Mouse (Mus musculus): ENCODE data around the gene Uxs1. TPM values are rescaled to one million over a fixed set of nuclear protein-coding genes. Genes with fewer than 3 reads are reported as not detected.

The Uxs1 gene
- polyA plus RNA-seq (2015; fragmentation: Nextera tagmentation; extraction: Ambion mirVana) = 17.7 and 18.5 TPM in 2 replicates

- ATAC-seq = peak; percentile 98
- Histone ChIP-seq H3K4me1 (ENCODE audit: insufficient read depth, low read depth, low read length) (no peaks in the 10 kb centered on the region; the same call in 1 of the 2 replicates), H3K9ac (replicated peaks; ENCODE audit: low read depth) (peak within 1 kb of the TSS; percentile 76), H3K27me3 (replicated peaks; ENCODE audit: insufficient read depth, low read length) (no peaks in the 10 kb centered on the region), H3K36me3 (ENCODE audit: insufficient read depth, low read length) (no peaks in the 10 kb centered on the region), H3K9me3 (ENCODE audit: low read length) (no peaks in the 10 kb centered on the region), H3K4me2 (replicated peaks; ENCODE audit: low read depth, low read length) (peak within 1 kb of the TSS; percentile 93), H3K27ac (ENCODE audit: low read length) (peak within 1 kb of the TSS; percentile 83), H3K4me3 (ENCODE audit: low read depth, low read length) (peak within 1 kb of the TSS; percentile 86)
- DNase-seq (ENCODE audit: low spot score) = peak; percentile 98
- TF ChIP-seq CTCF (IDR thresholded peaks at IDR 0.05) = no peak
- WGBS = under 1% methylated on average over 41 of the region's 41 CpGs
These were observed at the start of gene Uxs1 for GRCm38 (mm10) chr1:43827763-43828194. Uxs1 (minus strand) TSS chr1:43827800.

- H3K4me3 ChIP-seq (ENCODE audit: low read depth, low read length) = no peak overlapping the region
- no peaks in the 10 kb centered on the region for H3K27me3 ChIP-seq (replicated peaks; ENCODE audit: insufficient read depth, low read length)
- no peaks in the 10 kb centered on the region for H3K36me3 ChIP-seq (ENCODE audit: insufficient read depth, low read length)
- no peak overlapping the region for H3K27ac ChIP-seq (ENCODE audit: low read length)
- DNase-seq (ENCODE audit: low spot score) (no peak), ATAC-seq (no peak)
- TF ChIP-seq EP300 (IDR thresholded peaks at IDR 0.05) (no peak), CTCF (IDR thresholded peaks at IDR 0.05) (no peak)
- no peaks in the 10 kb centered on the region for H3K4me1 ChIP-seq (ENCODE audit: insufficient read depth, low read depth, low read length)
- H3K9me3 ChIP-seq (ENCODE audit: low read length) = no peaks in the 10 kb centered on the region
- WGBS = 76% methylated on average over 6 of the region's 6 CpGs
- H3K4me2 ChIP-seq (replicated peaks; ENCODE audit: low read depth, low read length) = no peak overlapping the region
- no peak overlapping the region for H3K9ac ChIP-seq (replicated peaks; ENCODE audit: low read depth)
These were observed 49.6 kb upstream of the Uxs1 start for GRCm38 (mm10) chr1:43877233-43877632.

GRCm38 (mm10) chr1:43871116-43871515, 43.5 kb upstream of the Uxs1 start:
- H3K36me3 ChIP-seq (ENCODE audit: insufficient read depth, low read length) = no peaks in the 10 kb centered on the region
- H3K27ac ChIP-seq (ENCODE audit: low read length) = no peak overlapping the region
- ATAC-seq (no peak), DNase-seq (ENCODE audit: low spot score) (no peak)
- H3K4me1 ChIP-seq (ENCODE audit: insufficient read depth, low read depth, low read length) = no peaks in the 10 kb centered on the region
- H3K27me3 ChIP-seq (replicated peaks; ENCODE audit: insufficient read depth, low read length) = no peaks in the 10 kb centered on the region
- no peaks in the 10 kb centered on the region for H3K9me3 ChIP-seq (ENCODE audit: low read length)
- no peak overlapping the region for H3K4me2 ChIP-seq (replicated peaks; ENCODE audit: low read depth, low read length)
- H3K9ac ChIP-seq (replicated peaks; ENCODE audit: low read depth) = no peak overlapping the region
- TF ChIP-seq CTCF (IDR thresholded peaks at IDR 0.05) = no peak
- TF ChIP-seq EP300 (IDR thresholded peaks at IDR 0.05) = no peak
- H3K4me3 ChIP-seq (ENCODE audit: low read depth, low read length) = no peak overlapping the region

GRCm38 (mm10) chr1:43868510-43868909, 40.9 kb upstream of the Uxs1 start:
- no peak for DNase-seq (ENCODE audit: low spot score)
- Histone ChIP-seq H3K4me3 (ENCODE audit: low read depth, low read length) (no peak overlapping the region), H3K4me2 (replicated peaks; ENCODE audit: low read depth, low read length) (no peak overlapping the region), H3K9ac (replicated peaks; ENCODE audit: low read depth) (no peak overlapping the region), H3K9me3 (ENCODE audit: low read length) (no peaks in the 10 kb centered on the region), H3K36me3 (ENCODE audit: insufficient read depth, low read length) (no peaks in the 10 kb centered on the region), H3K4me1 (ENCODE audit: insufficient read depth, low read depth, low read length) (no peaks in the 10 kb centered on the region), H3K27ac (ENCODE audit: low read length) (no peak overlapping the region), H3K27me3 (replicated peaks; ENCODE audit: insufficient read depth, low read length) (no peaks in the 10 kb centered on the region)
- WGBS = 47% methylated on average over 1 of the region's 1 CpGs
- ATAC-seq = no peak
- no peak for TF ChIP-seq EP300 (IDR thresholded peaks at IDR 0.05)
- no peak for TF ChIP-seq CTCF (IDR thresholded peaks at IDR 0.05)

GRCm38 (mm10) chr1:43864758-43865157, 37.2 kb upstream of the Uxs1 start:
- Histone ChIP-seq H3K9ac (replicated peaks; ENCODE audit: low read depth) (no peak overlapping the region), H3K4me3 (ENCODE audit: low read depth, low read length) (no peak overlapping the region), H3K4me2 (replicated peaks; ENCODE audit: low read depth, low read length) (no peak overlapping the region), H3K9me3 (ENCODE audit: low read length) (no peaks in the 10 kb centered on the region), H3K27me3 (replicated peaks; ENCODE audit: insufficient read depth, low read length) (no peaks in the 10 kb centered on the region), H3K27ac (ENCODE audit: low read length) (no peak overlapping the region), H3K4me1 (ENCODE audit: insufficient read depth, low read depth, low read length) (no peaks in the 10 kb centered on the region), H3K36me3 (ENCODE audit: insufficient read depth, low read length) (no peaks in the 10 kb centered on the region)
- ATAC-seq = no peak
- no peak for TF ChIP-seq EP300 (IDR thresholded peaks at IDR 0.05)
- no peak for TF ChIP-seq CTCF (IDR thresholded peaks at IDR 0.05)
- DNase-seq (ENCODE audit: low spot score) = no peak

GRCm38 (mm10) chr1:43862614-43863013, 35.0 kb upstream of the Uxs1 start:
- WGBS = 85% methylated on average over 4 of the region's 4 CpGs
- Histone ChIP-seq H3K36me3 (ENCODE audit: insufficient read depth, low read length) (no peaks in the 10 kb centered on the region), H3K27ac (ENCODE audit: low read length) (no peak overlapping the region), H3K27me3 (replicated peaks; ENCODE audit: insufficient read depth, low read length) (no peaks in the 10 kb centered on the region), H3K9me3 (ENCODE audit: low read length) (no peaks in the 10 kb centered on the region), H3K4me3 (ENCODE audit: low read depth, low read length) (no peak overlapping the region), H3K4me2 (replicated peaks; ENCODE audit: low read depth, low read length) (no peak overlapping the region), H3K4me1 (ENCODE audit: insufficient read depth, low read depth, low read length) (no peaks in the 10 kb centered on the region), H3K9ac (replicated peaks; ENCODE audit: low read depth) (no peak overlapping the region)
- TF ChIP-seq CTCF (IDR thresholded peaks at IDR 0.05) (no peak), EP300 (IDR thresholded peaks at IDR 0.05) (no peak)
- ATAC-seq (no peak), DNase-seq (ENCODE audit: low spot score) (no peak)

GRCm38 (mm10) chr1:43858988-43859387, 31.4 kb upstream of the Uxs1 start:
- ATAC-seq (no peak), DNase-seq (ENCODE audit: low spot score) (no peak)
- H3K4me3 ChIP-seq (ENCODE audit: low read depth, low read length) = no peak overlapping the region
- H3K36me3 ChIP-seq (ENCODE audit: insufficient read depth, low read length) = no peaks in the 10 kb centered on the region
- no peak overlapping the region for H3K27ac ChIP-seq (ENCODE audit: low read length)
- no peaks in the 10 kb centered on the region for H3K27me3 ChIP-seq (replicated peaks; ENCODE audit: insufficient read depth, low read length)
- no peak for TF ChIP-seq EP300 (IDR thresholded peaks at IDR 0.05)
- TF ChIP-seq CTCF (IDR thresholded peaks at IDR 0.05) = no peak
- H3K4me2 ChIP-seq (replicated peaks; ENCODE audit: low read depth, low read length) = no peak overlapping the region
- no peaks in the 10 kb centered on the region for H3K4me1 ChIP-seq (ENCODE audit: insufficient read depth, low read depth, low read length)
- WGBS = 27% methylated on average over 5 of the region's 5 CpGs
- H3K9ac ChIP-seq (replicated peaks; ENCODE audit: low read depth) = no peak overlapping the region
- H3K9me3 ChIP-seq (ENCODE audit: low read length) = no peaks in the 10 kb centered on the region
